Mouse (Mus musculus) heart, embryonic 11.5 days (tissue): ENCODE results near the gene Nprl3. TPM values are rescaled to one million over a fixed set of nuclear protein-coding genes. Genes with fewer than 3 reads are reported as not detected.

ENCODE experiments used
- ATAC-seq: fragments of 200-750 bp; cut with Nextera tagmentation; replicated peaks from 2 replicates; pipeline ENCODE4 v1.8.0; 2017; ENCODE audit warnings: moderate library complexity; ENCODE audit not compliant: insufficient number of reproducible peaks, low FRiP score, low TSS enrichment
- H3K27ac ChIP-seq: fragments of 300-500 bp; sonication (generic); 2 replicates; pipeline ENCODE4 v1.5.1; 2014; ENCODE audit warnings: mild to moderate bottlenecking, low read depth, low read length
- H3K27me3 ChIP-seq: fragments of 300-500 bp; sonication (generic); 2 replicates; pipeline ENCODE4 v1.6.1; 2014; ENCODE audit warnings: mild to moderate bottlenecking, low read length, mixed read lengths; ENCODE audit not compliant: control insufficient read depth, insufficient read depth
- H3K36me3 ChIP-seq: fragments of 300-500 bp; sonication (generic); 2 replicates; pipeline ENCODE4 v1.6.1; 2014; ENCODE audit warnings: mild to moderate bottlenecking, low read length, moderate library complexity, mixed read lengths; ENCODE audit not compliant: control insufficient read depth, insufficient read depth
- H3K4me1 ChIP-seq: fragments of 300-500 bp; sonication (generic); 2 replicates; pipeline ENCODE4 v1.6.1; 2014; ENCODE audit warnings: low read length; ENCODE audit not compliant: control insufficient read depth, insufficient read depth
- H3K4me2 ChIP-seq: fragments of 300-500 bp; sonication (generic); 2 replicates; pipeline ENCODE4 v1.6.1; 2014; ENCODE audit warnings: mild to moderate bottlenecking, moderate library complexity
- H3K4me3 ChIP-seq: fragments of 300-500 bp; sonication (generic); 2 replicates; pipeline ENCODE4 v1.5.1; 2014; ENCODE audit warnings: low read depth, low read length
- H3K9ac ChIP-seq: fragments of 300-500 bp; sonication (generic); 2 replicates; pipeline ENCODE4 v1.6.1; 2014; ENCODE audit warnings: mild to moderate bottlenecking, low read depth, low read length, moderate library complexity
- H3K9me3 ChIP-seq: fragments of 300-500 bp; sonication (generic); replicated peaks from 2 replicates; pipeline ENCODE4 v1.6.1; 2016; ENCODE audit warnings: low read length; ENCODE audit not compliant: control insufficient read depth
- WGBS: fragments of 180-500 bp; shearing (Covaris S2); extraction: QIAGEN DNeasy Blood & Tissue Kit; methylation state at CpG from one replicate; pipeline ENCODE4 v1.1.7; 2014; ENCODE audit not compliant: insufficient replicate concordance; 5-methylcytosine and 5-hydroxymethylcytosine counted together
- polyA plus RNA-seq: library from polyadenylated mRNA; unstranded; fragments of >200 nt; fragmentation: Nextera tagmentation; extraction: Ambion mirVana; gene quantifications from 2 replicates; pipeline ENCODE4 v1.2.1, GENCODE M21; 2014

Gene Nprl3
- polyA plus RNA-seq, 1 experiment from 2014 or later: 34.6 TPM

DNA sequence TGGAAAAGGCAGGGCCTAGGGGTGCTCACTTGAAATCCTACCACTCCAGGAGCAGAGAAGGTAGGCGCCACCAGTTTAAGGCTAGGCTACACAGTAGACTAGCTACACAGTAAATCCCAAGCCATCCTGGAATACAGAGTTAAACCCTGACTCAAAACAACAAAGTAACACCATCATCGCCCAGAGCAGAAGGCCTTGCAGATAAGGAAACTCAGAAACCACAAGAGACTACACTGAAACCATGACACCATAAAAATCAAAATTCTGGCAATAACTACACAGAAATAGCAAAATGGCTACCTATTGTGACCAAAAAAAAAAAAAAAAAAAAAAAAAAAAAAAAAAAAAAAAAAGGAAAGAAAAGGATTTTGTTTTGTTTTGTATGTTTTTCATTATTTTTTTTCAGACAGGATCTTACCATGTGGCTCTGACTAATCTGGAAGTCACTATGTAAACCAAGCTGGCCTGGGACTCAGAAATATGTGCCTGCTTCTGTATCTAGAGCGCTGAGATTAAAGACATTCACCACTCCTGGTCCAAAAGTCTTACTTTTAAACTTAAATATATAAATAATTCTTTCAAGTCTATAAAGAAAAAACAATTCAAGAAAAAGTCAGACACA is 2.3 kb downstream of the Nprl3 start:
- Histone ChIP-seq H3K9me3 (no peaks in the 10 kb centered on the region), H3K27me3 (no peaks in the 10 kb centered on the region), H3K4me2 (no peak overlapping the region), H3K27ac (peak overlapping the region; percentile 79), H3K4me3 (no peak overlapping the region), H3K4me1 (peaks cover 7% of the 10 kb centered on the region; the same call in 1 of the 2 replicates), H3K9ac (peak overlapping the region; percentile 23; the same call in 1 of the 2 replicates), H3K36me3 (no peaks in the 10 kb centered on the region; the same call in 1 of the 2 replicates)
- peak; percentile 33; the same call in 1 of the 2 replicates for ATAC-seq
- 79% methylated on average over 3 of the region's 3 CpGs for WGBS

DNA sequence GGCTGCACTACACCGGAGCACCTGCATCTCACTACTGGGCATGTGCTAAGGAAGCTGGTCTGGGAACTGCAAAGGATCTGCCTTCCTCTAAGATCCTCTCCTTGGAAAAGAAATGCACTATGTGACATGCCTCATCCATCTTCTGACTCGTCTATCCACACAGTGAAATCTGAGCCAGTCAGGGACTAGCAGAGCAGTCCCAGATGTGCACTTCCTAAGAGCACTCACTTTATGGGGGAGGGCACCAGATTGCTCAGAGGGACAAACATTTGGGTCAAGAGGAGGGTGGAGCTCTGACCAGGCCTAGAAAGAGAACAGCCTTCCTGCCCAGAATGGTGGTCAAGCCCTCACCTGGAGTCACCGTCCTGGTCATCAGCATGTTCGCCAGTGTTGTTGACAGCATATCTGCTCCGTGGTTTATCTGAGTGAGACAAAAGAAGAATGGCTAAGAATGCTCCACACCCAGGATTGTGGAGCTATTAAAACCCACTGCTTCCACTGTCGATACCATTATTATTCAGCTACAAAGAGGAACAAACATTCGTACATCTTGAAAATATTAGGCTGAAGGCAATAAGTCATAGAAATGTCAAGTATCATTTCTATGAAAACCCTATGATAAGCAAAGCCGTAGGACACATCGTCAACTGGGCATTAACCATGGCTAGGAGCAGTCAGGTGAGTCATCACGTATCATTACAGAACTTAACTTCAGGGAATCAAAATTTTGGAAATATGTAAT is 4.7 kb downstream of the Nprl3 start:
- peak; percentile 22; the same call in 1 of the 2 replicates for ATAC-seq
- WGBS: 65% methylated on average over 10 of the region's 10 CpGs
- Histone ChIP-seq H3K27ac (peak overlapping the region; percentile 25; the same call in 1 of the 2 replicates), H3K27me3 (no peaks in the 10 kb centered on the region), H3K36me3 (no peaks in the 10 kb centered on the region; the same call in 1 of the 2 replicates), H3K4me2 (no peak overlapping the region), H3K4me3 (no peak overlapping the region), H3K9me3 (no peaks in the 10 kb centered on the region), H3K4me1 (peaks cover 7% of the 10 kb centered on the region; the same call in 1 of the 2 replicates), H3K9ac (no peak overlapping the region)

DNA sequence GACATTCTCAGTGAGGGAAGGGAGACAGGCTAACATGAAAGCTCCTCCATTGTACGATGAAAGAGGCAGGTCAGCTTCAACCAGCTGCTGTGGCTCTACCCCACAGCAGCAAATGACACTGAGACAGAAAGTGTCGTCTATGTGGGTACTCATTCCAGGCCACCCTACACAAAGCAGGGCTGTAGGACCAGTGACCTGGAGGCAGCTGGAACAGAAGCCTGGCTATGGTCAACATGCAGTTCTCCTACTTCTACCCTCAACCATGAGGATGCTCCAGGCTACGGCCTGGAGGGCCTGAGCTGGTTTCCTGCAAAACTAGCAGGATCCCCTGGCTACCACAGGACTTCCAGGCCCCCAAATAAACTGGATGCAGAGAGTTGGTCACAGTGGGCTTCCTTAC is 10.9 kb downstream of the Nprl3 start:
- ATAC-seq: no peak
- Histone ChIP-seq H3K4me2 (peak overlapping the region; percentile 16; the same call in 1 of the 2 replicates), H3K4me3 (no peak overlapping the region), H3K4me1 (no peaks in the 10 kb centered on the region), H3K9me3 (no peaks in the 10 kb centered on the region), H3K9ac (peak overlapping the region; percentile 59), H3K36me3 (no peaks in the 10 kb centered on the region), H3K27me3 (no peaks in the 10 kb centered on the region), H3K27ac (peak overlapping the region; percentile 82)
- 89% methylated on average over 3 of the region's 3 CpGs for WGBS

- H3K27me3 ChIP-seq: no peaks in the 10 kb centered on the region
- peak overlapping the region; percentile 59 for H3K9ac ChIP-seq
- H3K36me3 ChIP-seq: no peaks in the 10 kb centered on the region
- WGBS: 71% methylated on average over 1 of the region's 1 CpGs
- peak overlapping the region; percentile 82 for H3K27ac ChIP-seq
- no peak overlapping the region for H3K4me3 ChIP-seq
- peak overlapping the region; percentile 16; the same call in 1 of the 2 replicates for H3K4me2 ChIP-seq
- no peaks in the 10 kb centered on the region for H3K4me1 ChIP-seq
- H3K9me3 ChIP-seq: no peaks in the 10 kb centered on the region
- peak; percentile 89 for ATAC-seq
These were observed 11.4 kb downstream of the Nprl3 start for GRCm38 (mm10) chr11:32256146-32256545.

- Histone ChIP-seq H3K4me3 (no peak overlapping the region), H3K9me3 (no peaks in the 10 kb centered on the region), H3K9ac (no peak overlapping the region), H3K36me3 (0 out of 2 replicates have a peak, but pooled peaks cover 6% of the 10 kb centered on the region), H3K27me3 (no peaks in the 10 kb centered on the region), H3K27ac (0 out of 2 replicates have a peak overlapping the region, but pooled peaks have one; percentile 16), H3K4me1 (no peaks in the 10 kb centered on the region), H3K4me2 (no peak overlapping the region)
- no peak for ATAC-seq
- 88% methylated on average over 1 of the region's 1 CpGs for WGBS
These were observed 14.4 kb downstream of the Nprl3 start for GRCm38 (mm10) chr11:32253121-32253520.

GRCm38 (mm10) chr11:32250880-32251763 is 16.4 kb downstream of the Nprl3 start:
- Histone ChIP-seq H3K4me3 (no peak overlapping the region), H3K36me3 (peaks cover 13% of the 10 kb centered on the region; the same call in 1 of the 2 replicates), H3K9ac (peak overlapping the region; percentile 2; the same call in 1 of the 2 replicates), H3K4me1 (no peaks in the 10 kb centered on the region), H3K27me3 (no peaks in the 10 kb centered on the region), H3K4me2 (no peak overlapping the region), H3K9me3 (no peaks in the 10 kb centered on the region), H3K27ac (peak overlapping the region; percentile 57)
- 78% methylated on average over 8 of the region's 8 CpGs for WGBS
- peak; percentile 96 for ATAC-seq

- WGBS: 84% methylated on average over 3 of the region's 3 CpGs
- H3K27ac ChIP-seq: no peak overlapping the region
- no peak for ATAC-seq
These were observed 19.2 kb downstream of the Nprl3 start for GRCm38 (mm10) chr11:32248350-32248749.

GRCm38 (mm10) chr11:32247068-32247467 is 20.4 kb downstream of the Nprl3 start:
- ATAC-seq: no peak
- Histone ChIP-seq H3K36me3 (peaks cover 14% of the 10 kb centered on the region; the same call in 1 of the 2 replicates), H3K4me1 (peaks cover 10% of the 10 kb centered on the region), H3K27ac (peak overlapping the region; percentile 62), H3K9me3 (no peaks in the 10 kb centered on the region), H3K4me2 (no peak overlapping the region), H3K9ac (no peak overlapping the region), H3K27me3 (no peaks in the 10 kb centered on the region), H3K4me3 (no peak overlapping the region)

More at GRCm38 (mm10) chr11:32248350-32248749, 19.2 kb downstream of the Nprl3 start:
- Histone ChIP-seq H3K4me2 (no peak overlapping the region), H3K9me3 (no peaks in the 10 kb centered on the region), H3K4me1 (peaks cover 6% of the 10 kb centered on the region), H3K27me3 (no peaks in the 10 kb centered on the region), H3K9ac (no peak overlapping the region), H3K4me3 (no peak overlapping the region), H3K36me3 (peaks cover 14% of the 10 kb centered on the region; the same call in 1 of the 2 replicates)
